Mouse (Mus musculus) hematopoietic multipotent progenitor cell, adult 10-12 weeks (in vitro differentiated cells): ENCODE results near the gene Anapc15. TPM values are rescaled to one million over a fixed set of nuclear protein-coding genes. Genes with fewer than 3 reads are reported as not detected.

Experiments used
- polyA plus RNA-seq: library from polyadenylated mRNA; stranded (reverse); fragments of >175 nt; gene quantifications from 2 replicates; pipeline ENCODE4 v1.2.3, GENCODE M21; 2012; ENCODE audit warnings: low replicate concordance

The Anapc15 gene
- polyA plus RNA-seq = 16.4 and 21.1 TPM in 2 replicates

DNA sequence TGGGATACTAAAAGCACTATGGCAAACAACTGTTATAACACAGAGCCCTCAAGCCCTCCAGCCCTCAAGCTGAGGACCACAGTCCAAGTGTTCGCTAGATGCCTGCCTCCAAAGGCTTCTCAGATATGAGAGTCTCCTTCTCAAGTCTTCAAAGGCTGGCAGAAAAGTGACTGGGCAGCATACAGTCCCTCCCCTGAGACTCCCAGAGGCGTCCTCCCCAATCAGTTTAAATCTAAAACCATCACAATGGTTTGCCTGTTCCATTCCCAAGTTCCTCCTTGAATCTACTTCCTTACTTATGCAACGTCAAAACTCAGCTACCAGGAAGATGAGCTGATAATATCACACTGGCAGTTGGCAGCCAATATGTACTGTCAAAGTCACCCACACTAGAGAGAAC, at the start of gene Anapc15:
Anapc15 (plus strand) TSS at position 301 of the 400 bp plus-strand sequence.

DNA sequence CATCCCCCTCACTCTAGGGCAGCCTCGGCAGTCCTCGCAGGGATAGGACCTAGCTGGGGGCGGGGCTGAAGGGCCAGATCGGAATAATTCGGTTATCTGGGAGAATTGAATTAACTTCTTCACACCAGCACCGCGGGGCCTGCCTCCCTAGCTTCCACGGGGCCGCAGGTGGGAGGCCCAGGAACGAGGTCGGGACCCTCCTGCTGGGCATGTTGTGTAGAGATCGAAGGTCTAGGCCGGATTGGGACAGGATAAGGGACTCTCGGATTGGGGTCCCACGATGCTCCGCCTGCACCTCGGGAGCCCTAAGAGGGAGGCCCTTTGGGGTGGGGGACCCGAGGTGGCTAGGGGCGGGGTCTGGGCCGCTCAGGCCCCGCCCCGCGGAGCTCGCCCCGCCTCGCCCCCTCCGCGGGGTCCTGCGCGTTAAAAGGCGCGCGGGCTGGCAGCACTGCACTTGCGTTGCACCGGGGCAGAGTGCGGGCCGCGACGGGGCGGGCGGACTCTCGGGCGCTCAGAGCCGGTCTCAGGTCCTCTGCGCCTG, 45.6 kb upstream of the Anapc15 start, which contains the start of gene Phox2a:
Phox2a (plus strand) TSS at position 453 of the 541 bp plus-strand sequence.

DNA sequence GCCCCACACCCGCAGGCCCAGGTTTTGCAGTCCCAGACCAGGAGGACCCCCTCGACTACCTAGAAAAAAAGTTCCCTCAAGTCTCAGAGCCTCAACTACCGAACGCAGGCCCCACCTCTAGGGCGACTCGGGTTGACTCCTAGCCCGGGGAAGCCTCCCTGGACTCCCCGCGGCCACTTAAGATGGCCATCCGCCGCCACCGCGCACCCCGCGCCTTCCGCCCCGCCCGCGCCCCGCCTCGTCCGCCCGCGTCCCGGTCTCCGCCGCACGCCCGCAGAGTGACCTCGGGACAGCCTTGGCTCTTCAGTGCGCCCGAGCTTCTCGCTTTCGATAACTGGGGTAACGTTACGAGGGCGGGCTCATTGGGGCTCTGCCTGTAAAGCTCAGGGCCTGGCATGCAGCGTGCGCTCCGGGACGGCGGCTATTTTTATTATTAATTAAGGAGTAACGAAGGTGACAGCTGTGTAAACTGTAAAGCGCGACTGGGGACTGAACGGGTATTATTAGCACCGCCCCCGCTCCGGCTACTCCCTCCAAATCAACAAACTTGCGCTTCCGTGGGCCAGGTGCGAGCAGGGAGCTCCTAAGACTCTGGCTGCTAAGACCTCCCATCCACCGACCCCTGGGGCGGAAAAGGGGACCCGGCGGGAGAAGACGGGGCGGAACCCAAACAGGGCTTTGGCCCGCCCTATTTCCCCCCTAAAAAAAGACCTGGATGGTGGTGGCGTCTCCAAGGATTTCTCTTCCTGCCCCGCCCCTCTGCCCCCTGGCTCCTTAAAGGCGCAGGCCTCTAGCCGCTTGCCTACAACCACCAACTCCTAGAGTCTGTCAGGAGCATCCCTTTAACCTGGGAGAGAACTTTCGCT, 25.7 kb upstream of the Anapc15 start, which contains the start of gene Inppl1:
Inppl1 (minus strand) TSS at position 624 of the 866 bp plus-strand sequence.

DNA sequence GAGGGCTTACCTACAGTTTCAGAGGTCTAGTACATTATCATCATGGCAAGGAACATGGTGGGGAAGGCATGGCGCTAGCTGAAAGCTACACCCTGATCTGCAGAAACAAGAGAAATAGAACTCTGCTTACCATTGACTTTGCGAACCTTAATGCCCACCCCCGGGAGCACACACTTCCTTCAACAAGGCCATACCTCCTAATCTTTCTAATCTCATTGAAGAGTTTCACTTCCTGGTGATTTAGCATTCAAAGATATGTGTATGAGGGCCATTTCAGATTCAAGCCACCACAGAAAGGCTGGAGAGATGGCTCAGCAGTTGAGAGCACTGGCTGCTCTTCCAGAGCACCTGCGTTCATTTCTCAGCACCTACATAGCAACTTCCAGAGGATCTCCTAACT, 6.4 kb upstream of the Anapc15 start, which contains the start of gene Folr2:
Folr2 (minus strand) TSS at position 101 of the 400 bp plus-strand sequence.

DNA sequence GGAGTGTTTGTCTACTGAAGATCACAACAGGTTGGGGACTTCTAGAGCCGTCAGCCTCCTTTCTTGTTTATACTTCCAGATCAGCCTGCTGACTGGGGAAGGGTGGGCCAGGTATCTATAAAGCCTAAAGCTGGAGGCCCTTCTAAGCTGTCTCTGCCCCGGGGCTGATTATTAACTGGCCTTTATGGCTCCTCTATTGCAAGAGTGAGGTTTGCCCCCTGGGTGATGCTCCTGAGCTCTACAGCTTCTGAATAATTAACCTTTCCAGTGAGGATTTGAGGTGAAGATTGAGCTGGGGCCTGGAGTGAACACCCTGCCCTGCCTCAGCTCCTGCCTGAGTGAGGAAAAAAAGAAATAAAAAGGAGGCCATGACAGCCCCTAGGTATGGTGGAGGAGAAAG, 7.1 kb downstream of the Anapc15 start, which contains the start of gene Folr1:
Folr1 (minus strand) TSS at position 160 of the 400 bp plus-strand sequence.

DNA sequence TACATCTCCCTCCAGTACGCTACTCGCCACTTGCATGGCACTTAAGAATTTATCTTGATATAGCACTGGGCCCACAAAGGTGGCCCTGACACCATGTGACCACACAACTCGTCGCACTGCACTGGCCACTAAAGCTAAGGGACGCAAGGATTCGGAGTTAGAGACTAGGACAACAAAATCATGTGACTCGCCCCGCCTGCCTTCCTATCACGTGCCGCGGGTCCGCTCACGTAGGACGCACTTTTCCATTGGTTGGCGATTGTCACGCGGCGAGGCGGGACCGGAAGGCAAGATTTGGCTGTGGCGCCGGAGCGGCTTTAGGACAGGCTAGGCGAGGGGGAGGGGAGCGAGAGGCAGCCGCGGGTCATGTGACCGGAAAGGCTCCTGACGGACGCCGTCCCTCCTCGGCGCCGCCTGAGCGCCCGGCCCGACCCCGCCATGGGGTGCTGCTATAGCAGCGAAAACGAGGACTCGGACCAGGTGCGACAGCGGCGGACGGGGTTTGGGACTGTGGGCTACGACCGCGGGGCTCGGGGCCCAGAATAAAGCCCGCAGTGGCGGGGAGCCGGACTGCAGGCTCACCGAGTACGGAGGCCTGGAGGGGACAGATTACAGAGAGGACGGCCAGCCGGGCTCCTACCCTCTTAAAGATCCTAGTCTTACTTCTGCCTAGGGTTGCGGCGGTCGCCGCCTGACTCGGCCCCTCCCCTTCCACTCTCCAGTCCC, 42.2 kb downstream of the Anapc15 start, which contains the start of gene Lamtor1:
Lamtor1 (plus strand) TSS at position 344 of the 726 bp plus-strand sequence.

DNA sequence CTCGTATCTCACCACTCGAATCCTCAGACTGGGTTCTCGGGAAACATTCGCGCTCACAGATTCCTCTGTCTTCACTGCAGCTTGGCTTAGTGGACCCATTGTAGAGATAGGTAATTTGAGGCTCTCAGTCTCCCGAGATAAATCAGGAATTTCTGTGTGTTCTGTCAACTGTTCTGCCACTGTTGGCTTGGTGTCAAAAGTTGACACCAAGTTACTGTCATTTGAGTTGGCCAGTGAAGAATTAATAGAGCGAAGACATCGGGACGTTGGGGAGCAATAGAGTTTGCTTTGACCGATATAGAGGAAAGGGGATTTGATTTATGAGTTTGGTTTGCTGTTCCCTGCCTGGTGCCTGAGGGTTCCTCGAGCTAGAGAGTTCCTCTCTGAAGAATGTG, 42.8 kb downstream of the Anapc15 start, which contains the start of gene Tomt:
Tomt (minus strand) TSS at position 73 of the 395 bp plus-strand sequence.

DNA sequence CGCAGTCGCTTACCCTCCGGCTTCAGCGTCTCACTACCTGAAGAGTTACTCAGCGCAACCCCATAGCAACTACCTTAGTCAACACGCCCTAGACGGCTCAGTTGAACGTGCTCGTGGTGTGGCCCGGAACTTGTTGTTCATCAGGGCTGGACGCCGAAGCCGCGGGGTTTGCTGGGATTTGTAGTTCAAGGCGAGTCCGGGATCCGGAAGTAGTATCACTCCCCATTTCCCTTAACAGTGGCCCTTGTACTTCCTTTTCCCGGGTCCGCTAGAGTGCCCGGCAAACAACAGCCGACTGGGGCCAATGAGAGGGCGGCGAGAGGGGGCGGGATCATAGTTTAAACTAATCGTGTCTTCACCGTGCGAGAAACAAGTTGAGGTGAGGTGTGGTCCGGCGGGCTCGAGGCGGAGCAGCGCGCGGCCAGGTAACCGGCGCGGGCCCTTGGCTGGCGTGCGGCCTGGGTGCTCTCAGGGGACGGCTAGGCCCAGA, 70.3 kb downstream of the Anapc15 start, which contains the start of the genes Lrrc51 and Numa1:
Lrrc51 (minus strand) TSS at position 145 of the 490 bp plus-strand sequence.
Numa1 (plus strand) TSS at position 361 of the 490 bp plus-strand sequence.

Other genes starting within 250 kb of the Anapc15 start
- gene Clpb, start 200.1 kb upstream of the Anapc15 start, polyA plus RNA-seq = 8.3 and 16.4 TPM in 2 replicates
- not detected in 2 replicates for gene Phox2a, start 45.4 kb upstream of the Anapc15 start, polyA plus RNA-seq
- 101 and 265 TPM in 2 replicates for gene Inppl1, start 25.5 kb upstream of the Anapc15 start, polyA plus RNA-seq
- not detected in 2 replicates for gene Folr2, start 6.5 kb upstream of the Anapc15 start, polyA plus RNA-seq
- 0.21 TPM in 1 of 2 replicates, not detected in the other for gene Folr1, start 7.1 kb downstream of the Anapc15 start, polyA plus RNA-seq
- gene Lamtor1, start 42.2 kb downstream of the Anapc15 start, polyA plus RNA-seq = 138 and 155 TPM in 2 replicates
- 0.03 and 0.04 TPM in 2 replicates for gene Tomt, start 42.6 kb downstream of the Anapc15 start, polyA plus RNA-seq
- gene Lrrc51, start 70.2 kb downstream of the Anapc15 start, polyA plus RNA-seq = 0.40 and 0.62 TPM in 2 replicates
- 167 and 193 TPM in 2 replicates for gene Numa1, start 70.4 kb downstream of the Anapc15 start, polyA plus RNA-seq
- gene Il18bp, start 155.0 kb downstream of the Anapc15 start, polyA plus RNA-seq = 4.6 and 13.5 TPM in 2 replicates
- gene Rnf121, start 201.8 kb downstream of the Anapc15 start, polyA plus RNA-seq = 2.1 and 5.2 TPM in 2 replicates
- gene Xndc1, start 201.8 kb downstream of the Anapc15 start, polyA plus RNA-seq = 16.8 and 17.7 TPM in 2 replicates
- 0.36 and 1.0 TPM in 2 replicates for gene Xntrpc, start 202.0 kb downstream of the Anapc15 start, polyA plus RNA-seq
- gene Trpc2, start 219.4 kb downstream of the Anapc15 start, polyA plus RNA-seq = 1.4 and 2.6 TPM in 2 replicates
- gene Art1, start 238.0 kb downstream of the Anapc15 start, polyA plus RNA-seq = not detected in 2 replicates
- gene Art5, start 245.8 kb downstream of the Anapc15 start, polyA plus RNA-seq = 0.30 and 0.34 TPM in 2 replicates